Mouse (Mus musculus): ENCODE data around the gene Lim2. TPM values are rescaled to one million over a fixed set of nuclear protein-coding genes. Genes with fewer than 3 reads are reported as not detected.
A peak's percentile ranks its signal among the peaks of the same experiment; 100 is the strongest.

Lim2 gene
- total RNA-seq, 2 experiments from 2014 or later, result not detected

GRCm38 (mm10) chr7:43443126-43443916 is 15.9 kb downstream of the Lim2 start:
- peak; percentile 78 for ATAC-seq (replicated peaks; ENCODE audit: low FRiP score, poor library complexity, severe bottlenecking)

GRCm38 (mm10) chr7:43443917-43444293 is 16.4 kb downstream of the Lim2 start, which contains the start of the genes Etfb and Gm45233:
Etfb (plus strand) TSS chr7:43444083.
Gm45233 (plus strand) TSS chr7:43444128.
- peak; percentile 96 for ATAC-seq (replicated peaks; ENCODE audit: low FRiP score, poor library complexity, severe bottlenecking)

- ATAC-seq (replicated peaks; ENCODE audit: low FRiP score, poor library complexity, severe bottlenecking), result no peak
These were observed 20.3 kb downstream of the Lim2 start for GRCm38 (mm10) chr7:43447801-43448200.

DNA sequence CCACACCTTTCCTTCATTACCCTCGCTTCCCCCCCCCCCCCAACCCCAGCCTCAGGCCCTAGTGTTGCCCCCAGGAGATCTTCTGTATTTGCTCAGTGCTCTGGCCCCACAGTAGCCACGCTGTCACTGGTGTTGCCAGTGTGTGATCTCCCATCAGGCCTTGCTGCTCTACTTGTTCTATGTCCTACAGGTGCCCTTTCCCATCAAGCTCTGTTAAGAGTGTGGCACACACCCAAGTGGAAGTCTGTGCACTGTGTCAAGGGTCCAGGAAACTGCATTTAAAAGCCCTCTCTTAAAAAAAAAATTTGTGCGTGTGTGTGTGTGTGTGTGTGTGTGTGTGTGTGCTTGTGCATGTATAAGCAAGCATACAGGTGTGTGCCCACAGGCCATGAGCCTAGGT is 20.8 kb downstream of the Lim2 start:
- ATAC-seq (replicated peaks; ENCODE audit: low FRiP score, poor library complexity, severe bottlenecking), result no peak

DNA sequence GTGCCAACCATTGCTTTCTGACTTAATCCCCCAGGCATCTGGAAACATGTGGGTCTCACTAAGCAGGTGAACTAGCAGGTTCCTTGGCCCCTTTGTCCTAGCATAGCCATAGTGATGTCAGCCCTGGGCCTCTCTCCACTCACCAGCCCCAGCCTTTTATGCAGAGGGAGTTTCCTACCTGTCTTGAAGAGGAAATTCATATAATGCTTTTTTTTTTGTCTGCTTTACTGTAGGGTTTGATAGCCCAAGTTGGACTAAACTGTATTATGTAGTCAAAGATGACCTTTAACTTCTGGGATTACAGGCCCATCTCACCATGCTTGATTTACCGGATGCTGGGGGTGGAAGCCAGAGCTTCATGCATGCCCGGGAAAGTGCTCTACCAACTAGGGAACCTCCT is 22.3 kb downstream of the Lim2 start:
- no peak for ATAC-seq (replicated peaks; ENCODE audit: low FRiP score, poor library complexity, severe bottlenecking)

DNA sequence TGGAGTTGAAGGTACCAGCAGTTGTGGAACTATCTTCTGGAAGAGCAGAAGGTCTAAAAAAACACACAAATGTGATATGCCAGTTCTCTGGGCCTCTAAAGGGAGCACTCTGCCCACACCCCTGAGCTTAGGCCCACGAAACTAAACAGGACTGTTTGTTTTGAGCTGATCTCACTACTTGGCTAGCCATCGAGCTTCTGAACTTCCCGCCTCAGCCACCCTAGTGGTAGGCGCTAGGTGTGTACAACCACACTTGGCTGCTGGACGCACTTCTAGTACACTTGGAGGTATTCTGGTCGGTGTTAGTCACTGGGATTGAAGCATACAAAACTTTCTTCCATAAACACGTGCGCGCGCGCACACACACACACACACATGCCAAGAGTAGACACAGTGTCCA is 24.3 kb downstream of the Lim2 start:
- ATAC-seq (replicated peaks; ENCODE audit: low FRiP score, poor library complexity, severe bottlenecking), result no peak

GRCm38 (mm10) chr7:43452609-43453008 is 25.1 kb downstream of the Lim2 start:
- 0 out of 2 replicates have a peak, but pooled peaks have one; percentile 18 for ATAC-seq (replicated peaks; ENCODE audit: low FRiP score, poor library complexity, severe bottlenecking)

DNA sequence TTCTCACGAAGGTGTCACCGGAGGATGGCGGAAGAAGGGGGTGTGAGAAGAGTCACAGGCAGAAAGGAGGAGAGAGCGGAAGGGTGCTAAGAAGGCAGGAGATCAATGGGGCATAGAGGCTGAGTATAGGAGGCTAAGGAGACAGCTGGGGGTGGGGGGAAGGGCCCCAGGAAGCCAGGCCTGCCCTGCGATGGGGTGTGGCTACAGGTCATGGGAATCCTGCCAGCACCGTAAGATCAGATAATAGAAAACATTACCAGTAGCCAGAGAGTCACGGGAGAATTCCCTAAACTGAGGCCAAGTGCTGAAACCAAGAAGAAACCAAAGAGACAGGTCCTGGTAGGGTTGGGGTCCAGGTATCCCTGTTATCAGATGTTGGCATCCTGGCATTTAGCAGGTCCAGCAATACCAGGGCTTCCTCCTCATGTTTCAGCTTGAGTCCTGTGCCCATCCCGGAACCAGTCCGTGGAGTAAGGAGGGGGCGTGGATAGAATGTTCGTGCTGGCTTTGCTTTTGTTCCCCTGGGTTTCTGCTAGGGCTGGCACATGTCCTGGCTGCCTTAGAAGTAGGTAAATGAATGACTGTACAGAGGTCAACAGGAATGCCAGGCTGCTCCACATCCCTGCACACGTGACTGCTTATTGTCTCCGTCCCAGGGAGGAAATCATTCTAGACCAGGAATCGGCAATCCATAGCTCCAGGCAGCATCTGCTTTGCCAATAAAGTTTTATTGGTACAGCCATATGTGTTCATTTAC is 26.3 kb downstream of the Lim2 start:
- ATAC-seq (replicated peaks; ENCODE audit: low FRiP score, poor library complexity, severe bottlenecking), result no peak

GRCm38 (mm10) chr7:43454371-43454770 is 26.9 kb downstream of the Lim2 start:
- no peak for ATAC-seq (replicated peaks; ENCODE audit: low FRiP score, poor library complexity, severe bottlenecking)

- ATAC-seq (replicated peaks; ENCODE audit: low FRiP score, poor library complexity, severe bottlenecking), result no peak
These were observed 35.4 kb downstream of the Lim2 start, which contains the start of gene Vsig10l for GRCm38 (mm10) chr7:43462851-43463250. Vsig10l (plus strand) TSS chr7:43463151.

DNA sequence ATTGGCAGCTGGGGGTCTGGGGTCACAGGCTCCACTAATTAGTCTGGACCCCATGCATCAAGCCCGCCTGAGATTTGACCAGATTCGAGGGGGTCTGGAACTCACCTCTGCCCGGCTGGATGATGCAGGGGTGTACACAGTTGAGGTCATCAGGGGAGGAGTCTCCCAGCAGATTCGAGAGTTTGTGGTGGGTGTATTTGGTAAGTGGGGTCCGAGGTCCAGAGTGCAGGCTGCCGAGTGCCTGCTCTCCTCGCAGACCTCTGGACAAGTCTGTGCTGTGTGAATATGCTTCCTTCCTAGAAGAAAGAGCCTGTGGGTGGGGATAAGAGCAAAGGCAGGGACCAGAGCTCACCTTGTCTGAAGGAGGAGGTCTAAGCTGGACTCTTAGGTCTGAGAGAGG is 36.5 kb downstream of the Lim2 start:
- ATAC-seq (replicated peaks; ENCODE audit: low FRiP score, poor library complexity, severe bottlenecking), result no peak

GRCm38 (mm10) chr7:43464864-43465343 is 37.4 kb downstream of the Lim2 start:
- ATAC-seq (replicated peaks; ENCODE audit: low FRiP score, poor library complexity, severe bottlenecking), result no peak

GRCm38 (mm10) chr7:43465344-43466098 is 38.1 kb downstream of the Lim2 start:
- peak; percentile 85 for ATAC-seq (replicated peaks; ENCODE audit: low FRiP score, poor library complexity, severe bottlenecking)

GRCm38 (mm10) chr7:43466099-43466694 is 38.7 kb downstream of the Lim2 start:
- peak; percentile 80 for ATAC-seq (replicated peaks; ENCODE audit: low FRiP score, poor library complexity, severe bottlenecking)

DNA sequence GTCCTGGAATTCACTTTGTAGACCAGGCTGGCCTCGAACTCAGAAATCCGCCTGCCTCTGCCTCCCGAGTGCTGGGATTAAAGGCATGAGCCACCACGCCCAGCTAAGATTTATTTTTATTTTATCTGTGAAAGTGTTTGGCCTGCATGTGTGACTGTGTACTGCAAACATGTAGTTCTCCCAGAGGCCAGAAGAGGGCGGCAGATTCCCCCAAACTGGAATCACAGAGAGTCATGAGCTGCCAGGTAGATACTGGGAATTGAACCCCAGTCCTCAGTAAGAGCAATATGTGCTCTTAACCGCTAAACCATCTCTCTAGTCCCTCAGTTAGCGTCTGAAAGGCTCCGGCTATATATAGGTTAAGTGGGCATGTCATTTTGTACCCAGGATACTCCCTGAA is 42.9 kb downstream of the Lim2 start:
- ATAC-seq (replicated peaks; ENCODE audit: low FRiP score, poor library complexity, severe bottlenecking), result no peak

DNA sequence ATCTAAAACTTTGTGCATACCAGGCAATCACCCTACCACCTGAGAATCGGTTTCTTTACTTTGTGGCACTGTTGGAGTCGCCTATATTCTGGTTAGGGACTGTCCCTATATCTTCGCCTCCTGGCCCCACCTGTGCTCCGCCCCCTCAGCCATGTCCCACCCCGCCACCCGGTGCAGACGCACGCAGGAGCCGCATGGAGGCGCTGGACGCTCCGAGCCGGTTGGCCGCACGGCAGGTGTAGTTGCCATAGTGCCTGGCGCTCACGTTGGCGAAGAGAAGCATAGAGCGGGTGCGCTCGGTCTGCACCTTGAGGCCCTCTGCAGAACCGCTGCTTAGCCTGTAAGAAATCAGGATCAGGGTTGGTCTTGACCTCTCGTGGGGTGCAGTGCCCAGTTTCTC is 48.2 kb downstream of the Lim2 start:
- ATAC-seq (replicated peaks; ENCODE audit: low FRiP score, poor library complexity, severe bottlenecking), result no peak

DNA sequence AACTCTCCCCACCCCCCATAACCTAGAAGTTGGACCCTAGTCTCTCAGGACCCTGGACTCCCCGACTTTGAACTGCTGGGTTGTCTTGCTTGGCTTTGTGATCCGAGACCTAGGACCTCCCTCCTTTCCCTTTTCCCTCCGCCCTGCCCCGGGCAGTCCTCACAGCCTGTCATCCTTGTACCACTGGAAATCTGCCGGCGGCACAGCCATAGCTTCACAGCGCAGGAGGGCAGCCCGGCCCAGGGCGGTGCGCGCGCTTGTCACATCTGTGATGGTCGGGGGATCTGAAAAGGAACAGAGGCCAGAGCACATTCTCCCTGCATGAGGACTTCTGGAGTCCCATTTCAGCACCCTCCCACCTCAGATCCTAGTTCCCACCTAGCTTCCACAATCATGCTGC is 48.9 kb downstream of the Lim2 start:
- no peak for ATAC-seq (replicated peaks; ENCODE audit: low FRiP score, poor library complexity, severe bottlenecking)

DNA sequence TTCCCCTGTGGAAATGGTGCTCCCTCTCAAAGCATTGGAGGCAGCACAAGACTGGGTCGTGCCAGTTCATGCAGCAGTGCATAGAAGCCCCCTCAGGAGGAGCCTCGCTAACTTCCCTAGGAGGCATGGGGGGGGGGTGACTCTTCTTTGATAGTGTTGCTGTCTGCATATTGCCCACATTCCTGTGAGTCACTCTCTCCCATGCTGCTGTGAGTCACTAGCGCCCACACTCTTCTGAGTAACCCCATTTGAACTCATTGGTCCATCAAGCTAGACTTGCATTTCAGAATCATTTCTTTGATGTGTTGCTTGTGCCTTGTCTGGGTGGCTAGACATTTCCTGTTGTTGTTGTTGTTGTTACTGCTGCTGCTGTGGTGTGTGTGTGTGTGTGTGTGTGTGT is 53.7 kb downstream of the Lim2 start:
- no peak for ATAC-seq (replicated peaks; ENCODE audit: low FRiP score, poor library complexity, severe bottlenecking)

DNA sequence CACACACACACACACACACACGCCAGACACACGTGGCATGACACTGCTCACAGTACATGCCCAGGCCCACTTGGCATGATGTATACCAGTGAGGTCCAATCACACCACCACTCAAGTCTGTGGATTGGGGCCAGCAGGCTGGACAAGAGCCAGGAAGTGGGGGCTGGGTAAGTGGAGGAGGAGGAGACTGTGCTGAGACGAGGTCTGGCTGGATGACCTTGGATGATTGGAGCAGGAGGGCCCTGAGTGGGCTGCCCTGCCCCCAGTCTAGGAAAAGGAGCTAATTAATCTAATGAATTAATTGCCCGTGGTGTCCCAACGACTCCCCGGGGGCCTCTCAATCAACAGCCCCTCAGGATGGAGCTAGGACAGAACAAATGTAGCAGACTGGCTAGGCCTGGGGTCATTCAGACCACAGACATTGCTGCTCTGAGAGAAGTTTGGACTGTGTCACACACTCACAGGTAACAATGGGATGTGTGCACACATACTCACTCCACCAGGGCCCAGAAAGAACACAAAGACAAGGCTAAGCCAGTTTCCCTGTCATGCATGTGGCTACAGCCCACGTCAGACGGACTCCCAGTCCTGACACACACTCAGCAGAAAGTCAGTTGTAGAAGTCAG is 54.7 kb downstream of the Lim2 start:
- no peak for ATAC-seq (replicated peaks; ENCODE audit: low FRiP score, poor library complexity, severe bottlenecking)

All from erythroid progenitor cell, adult 5-6 weeks (primary cell).